Mouse (Mus musculus) brain, embryonic 14.5 days (tissue): Measurements from ENCODE around the gene Pigu.

Experiments
- CTCF ChIP-seq: fragments of 200-500 bp; IDR thresholded peaks from 2 replicates; pipeline ENCODE4 v1.5.1; 2012; ENCODE audit warnings: inconsistent platforms, mild to moderate bottlenecking, moderate library complexity, borderline replicate concordance; ENCODE audit not compliant: insufficient read depth, insufficient read length; ENCODE audit errors: extremely low read depth
- POLR2A ChIP-seq: fragments of 200-500 bp; IDR thresholded peaks from 2 replicates; pipeline ENCODE4 v1.6.1; 2012; ENCODE audit warnings: mild to moderate bottlenecking, inconsistent platforms, borderline replicate concordance; ENCODE audit not compliant: poor library complexity, insufficient read depth, insufficient read length, severe bottlenecking; ENCODE audit errors: extremely low read depth

- TF ChIP-seq CTCF, result no peak
- no peak for TF ChIP-seq POLR2A
These were observed 25.9 kb downstream of the Pigu start for GRCm38 (mm10) chr2:155331351-155331750.
